10 mouse cellular contexts compared by ENCODE assay signal in genomic region chr8:122793375-122794174, GRCm38 (mm10). TPM values are rescaled to one million over a fixed set of nuclear protein-coding genes. Genes with fewer than 3 reads are reported as not detected.
DNase-seq lines count a peak whose midpoint lies in the region; ATAC-seq and TF ChIP-seq lines count a peak whose summit lies in the region.
"Had no signal": no experiment of that assay in that cellular context is flagged by ENCODE, and none has a peak within 500 bp of the region (broad histone marks: within the 10 kb centered on the region; RNA-seq: fewer than 3 reads in every experiment).

No protein-coding gene starts in this region.

- no peak overlapping the region for H3K9ac ChIP-seq in lung, embryonic 15.5 days

- H3K27ac ChIP-seq in kidney, adult 2 months (ENCODE audit: insufficient read depth, low read depth, low read length), result no peak overlapping the region
- no peak overlapping the region for H3K27ac ChIP-seq in cerebellum, adult 2 months (ENCODE audit: insufficient read depth, low read length)
- peak overlapping the region; percentile 8; the same call in 1 of the 2 replicates for H3K27ac ChIP-seq in lung, embryonic 15.5 days

- peak; percentile 38 for DNase-seq in kidney, adult 2 months
- no peak for DNase-seq in kidney, adult 18-20 months
- DNase-seq in cerebellum, adult 2 months, result peak; percentile 71 to 73
- DNase-seq in heart, postnatal 10 days, result peak; percentile 87 to 89
- DNase-seq in yolk sac, embryonic 10.5 days (ENCODE audit: low spot score), result no peak
- DNase-seq in urinary bladder, postnatal 14 days (ENCODE audit: low spot score), result no peak
- DNase-seq in urinary bladder, postnatal 36 days (ENCODE audit: low spot score in 2 of 2), result no peak

- H3K9me3 ChIP-seq in lung, embryonic 15.5 days, result no peaks in the 10 kb centered on the region

- H3K4me3 ChIP-seq in kidney, adult 2 months (ENCODE audit: insufficient read depth, low read depth, low read length), result no peak overlapping the region
- H3K4me3 ChIP-seq in cerebellum, adult 2 months (replicated peaks; ENCODE audit: insufficient read depth, low read depth, low read length), result no peak overlapping the region
- no peak overlapping the region for H3K4me3 ChIP-seq in lung, embryonic 15.5 days

- TF ChIP-seq POLR2A in kidney, adult 2 months (IDR thresholded peaks at IDR 0.05; ENCODE audit: low read depth, low read length), result no peak
- no peak for TF ChIP-seq POLR2A in cerebellum, adult 2 months (IDR thresholded peaks at IDR 0.05; ENCODE audit: borderline replicate concordance, insufficient read depth, low read length)

- intact Hi-C loops in heart, postnatal 10 days (cut with DNase I), result no loop called here

- no peak for TF ChIP-seq CTCF in kidney, adult 2 months (conservative IDR thresholded peaks at IDR 0.05; ENCODE audit: insufficient read depth, insufficient read length, low read depth, low read length)
- TF ChIP-seq CTCF in cerebellum, adult 2 months (IDR thresholded peaks at IDR 0.05; ENCODE audit: borderline replicate concordance, insufficient read depth, low read depth, low read length), result no peak

- ATAC-seq in lung, embryonic 15.5 days (ENCODE audit: borderline replicate concordance, extremely low read depth, low FRiP score, low TSS enrichment), result peak; percentile 87

- 75% methylated on average over 18 of the region's 18 CpGs for WGBS in kidney, adult 2 months
- 23% methylated on average over 18 of the region's 18 CpGs for WGBS in cerebellum, adult 2 months
- 58% methylated on average over 18 of the region's 18 CpGs for WGBS in lung, embryonic 15.5 days

- H3K4me2 ChIP-seq in lung, embryonic 15.5 days, result no peak overlapping the region

- H3K36me3 ChIP-seq in kidney, adult 2 months (ENCODE audit: control insufficient read depth, insufficient read depth, low read length), result no peaks in the 10 kb centered on the region
- no peaks in the 10 kb centered on the region for H3K36me3 ChIP-seq in lung, embryonic 15.5 days

- peaks cover 2% of the 10 kb centered on the region; the same call in 1 of the 2 replicates for H3K4me1 ChIP-seq in kidney, adult 2 months (ENCODE audit: control insufficient read depth, insufficient read depth, low read length)
- peaks cover 16% of the 10 kb centered on the region for H3K4me1 ChIP-seq in cerebellum, adult 2 months (ENCODE audit: control insufficient read depth, insufficient read depth, low read length)
- H3K4me1 ChIP-seq in lung, embryonic 15.5 days, result no peaks in the 10 kb centered on the region; the same call in 1 of the 2 replicates

- H3K27me3 ChIP-seq in kidney, adult 2 months (replicated peaks; ENCODE audit: control insufficient read depth, insufficient read depth, low read length), result no peaks in the 10 kb centered on the region
- H3K27me3 ChIP-seq in cerebellum, adult 2 months (ENCODE audit: control insufficient read depth, insufficient read depth, low read length), result no peaks in the 10 kb centered on the region
- H3K27me3 ChIP-seq in lung, embryonic 15.5 days, result no peaks in the 10 kb centered on the region

RNA-seq across cellular contexts. Expression of gene Acsf3, which starts 18.3 kb away (rescaled TPM):
- 73.9 and 74.9 TPM in 2 replicates for polyA plus RNA-seq in kidney, adult 2 months (2012; rRNA removed)
- 33.0 and 33.6 TPM in 2 replicates for polyA plus RNA-seq in cerebellum, adult 2 months (2012; rRNA removed)
- 10 to 100 TPM; 27.1 to 28.6 TPM for total RNA-seq in heart, postnatal 10 days (2021)
- 17.7 and 18.6 TPM in 2 replicates for polyA plus RNA-seq in lung, embryonic 15.5 days (2015; fragmentation: Nextera tagmentation; extraction: Ambion mirVana)

RNA-seq across cellular contexts. Expression of gene Cdh15, which starts 54.2 kb away (rescaled TPM):
- polyA plus RNA-seq in kidney, adult 2 months (2012; rRNA removed), result 0.11 TPM in 1 of 2 replicates, not detected in the other
- 26.5 and 34.3 TPM in 2 replicates for polyA plus RNA-seq in cerebellum, adult 2 months (2012; rRNA removed)
- total RNA-seq in heart, postnatal 10 days (2021), result under 1 TPM in 1 of 2 experiments, not detected in 1; 0.10 TPM
- 0.11 and 0.43 TPM in 2 replicates for polyA plus RNA-seq in lung, embryonic 15.5 days (2015; fragmentation: Nextera tagmentation; extraction: Ambion mirVana)
- total RNA-seq: common myeloid progenitor, adult 5-6 weeks had no signal
- polyA plus RNA-seq: spleen, adult 2 months had no signal

Comparison
In these comparisons a context has a peak if more than half of its experiments do, and no peak if none do; other contexts are left out.
1. DNase-seq: peak in kidney, adult 2 months (single experiment), cerebellum, adult 2 months (2 of 2) and heart, postnatal 10 days (2 of 2); none in kidney, adult 18-20 months (single experiment), yolk sac, embryonic 10.5 days (single experiment), urinary bladder, postnatal 14 days (single experiment) and urinary bladder, postnatal 36 days (0 of 2).
2. RNA of gene Cdh15, which starts 54.2 kb away (polyA plus RNA-seq): 26.5 to 34.3 TPM in cerebellum, adult 2 months; 0.11 to 0.43 TPM in lung, embryonic 15.5 days and 0.11 TPM in kidney, adult 2 months; every median in the first group is over 10 times any median in the second.